Mouse (Mus musculus): ENCODE results near the gene Plcb2. TPM values are rescaled to one million over a fixed set of nuclear protein-coding genes. Genes with fewer than 3 reads are reported as not detected.

Gene Plcb2
- polyA plus RNA-seq, 1 experiment from 2014 or later = 0.32 TPM

GRCm38 (mm10) chr2:118730622-118730915 is 2.3 kb upstream of the Plcb2 start:
- DNase-seq (ENCODE audit: low spot score) (peak; percentile 56), ATAC-seq (ENCODE audit: low FRiP score) (no peak)
- H3K9ac ChIP-seq (ENCODE audit: low read depth, low read length) = no peak overlapping the region
- H3K4me1 ChIP-seq (replicated peaks; ENCODE audit: control insufficient read depth, insufficient read depth, low read length) = no peaks in the 10 kb centered on the region
- no peak overlapping the region for H3K4me2 ChIP-seq (replicated peaks; ENCODE audit: low read depth, low read length)
- no peaks in the 10 kb centered on the region for H3K36me3 ChIP-seq (ENCODE audit: control insufficient read depth, insufficient read depth, low read length)
- WGBS = 5% methylated on average over 3 of the region's 3 CpGs
- peaks cover 10% of the 10 kb centered on the region for H3K27me3 ChIP-seq (ENCODE audit: control insufficient read depth, insufficient read depth, low read length)
- H3K9me3 ChIP-seq (ENCODE audit: control insufficient read depth, low read length) = no peaks in the 10 kb centered on the region
- no peak overlapping the region for H3K4me3 ChIP-seq (ENCODE audit: low read depth, low read length)
- H3K27ac ChIP-seq (ENCODE audit: low read depth, low read length) = no peak overlapping the region

DNA sequence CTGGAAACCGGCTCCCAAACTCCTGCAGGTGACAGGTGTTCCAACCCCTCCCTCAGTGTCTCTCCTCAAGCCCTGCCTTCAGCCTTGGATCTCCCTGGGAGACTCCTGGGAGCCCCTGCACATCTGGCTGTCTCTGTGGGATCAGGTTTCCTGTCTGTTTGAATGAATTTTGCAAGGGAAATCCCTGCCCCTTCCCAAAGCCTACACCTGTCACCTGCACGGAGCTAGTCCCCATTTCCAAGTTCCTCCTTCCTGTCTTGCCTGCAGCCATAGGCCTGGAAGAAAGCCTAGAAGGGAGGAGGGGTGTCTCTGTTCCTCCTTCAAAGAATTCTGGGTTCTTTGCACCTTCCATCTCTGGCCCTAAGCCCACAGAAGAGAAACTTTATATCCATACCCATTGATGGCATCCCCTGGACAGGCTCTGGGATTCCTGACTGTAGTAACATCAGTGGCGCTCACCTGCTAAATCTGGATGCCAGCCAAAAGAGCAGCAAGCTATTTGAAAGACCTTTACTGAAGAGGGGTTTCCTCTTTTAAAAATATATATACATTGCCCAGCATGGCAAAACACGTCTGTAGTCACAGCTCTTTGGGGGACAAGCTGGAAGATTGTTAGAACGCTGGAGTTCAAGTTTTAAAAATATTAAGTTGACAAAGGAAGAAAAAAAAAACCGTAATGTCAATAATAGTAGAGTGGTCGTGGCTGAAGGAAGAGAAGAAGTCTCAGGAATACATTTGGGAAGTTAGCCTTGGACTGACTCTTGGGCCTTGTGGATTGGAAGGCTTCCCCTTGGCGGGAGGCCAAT is 1.8 kb upstream of the Plcb2 start:
- no peak overlapping the region for H3K4me3 ChIP-seq (ENCODE audit: low read depth, low read length)
- H3K27ac ChIP-seq (ENCODE audit: low read depth, low read length) = no peak overlapping the region
- H3K9me3 ChIP-seq (ENCODE audit: control insufficient read depth, low read length) = no peaks in the 10 kb centered on the region
- H3K36me3 ChIP-seq (ENCODE audit: control insufficient read depth, insufficient read depth, low read length) = no peaks in the 10 kb centered on the region
- no peak overlapping the region for H3K4me2 ChIP-seq (replicated peaks; ENCODE audit: low read depth, low read length)
- no peak overlapping the region for H3K9ac ChIP-seq (ENCODE audit: low read depth, low read length)
- H3K4me1 ChIP-seq (replicated peaks; ENCODE audit: control insufficient read depth, insufficient read depth, low read length) = no peaks in the 10 kb centered on the region
- H3K27me3 ChIP-seq (ENCODE audit: control insufficient read depth, insufficient read depth, low read length) = peaks cover 10% of the 10 kb centered on the region
- 30% methylated on average over 8 of the region's 8 CpGs for WGBS
- no peak for DNase-seq (ENCODE audit: low spot score)
- ATAC-seq (ENCODE audit: low FRiP score) = no peak

DNA sequence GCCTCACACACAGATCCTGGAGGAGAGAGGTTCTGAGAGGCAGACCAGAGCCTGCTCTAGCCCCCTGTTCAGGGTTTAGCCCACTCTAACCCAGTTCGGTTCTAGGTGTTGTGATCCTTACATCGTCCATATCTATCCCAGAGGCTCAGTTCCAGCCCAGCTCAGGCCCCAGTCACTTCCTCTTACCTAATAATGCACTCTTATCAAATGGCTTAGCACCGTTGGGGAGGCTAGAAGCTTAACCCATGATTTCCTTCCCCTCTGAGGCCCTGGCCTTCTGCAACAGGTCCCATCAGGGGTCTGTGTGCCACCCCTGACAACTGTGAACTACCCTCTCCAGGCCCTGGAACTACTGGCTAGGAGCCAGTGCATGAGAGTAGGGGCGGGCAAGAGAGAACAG is 956 bp upstream of the Plcb2 start:
- ATAC-seq (ENCODE audit: low FRiP score) (no peak), DNase-seq (ENCODE audit: low spot score) (no peak)
- Histone ChIP-seq H3K4me1 (replicated peaks; ENCODE audit: control insufficient read depth, insufficient read depth, low read length) (0 out of 2 replicates have a peak, but pooled peaks cover 2% of the 10 kb centered on the region), H3K27me3 (ENCODE audit: control insufficient read depth, insufficient read depth, low read length) (peaks cover 10% of the 10 kb centered on the region), H3K27ac (ENCODE audit: low read depth, low read length) (no peak overlapping the region), H3K4me2 (replicated peaks; ENCODE audit: low read depth, low read length) (no peak overlapping the region), H3K36me3 (ENCODE audit: control insufficient read depth, insufficient read depth, low read length) (no peaks in the 10 kb centered on the region), H3K9ac (ENCODE audit: low read depth, low read length) (no peak overlapping the region), H3K9me3 (ENCODE audit: control insufficient read depth, low read length) (no peaks in the 10 kb centered on the region), H3K4me3 (ENCODE audit: low read depth, low read length) (no peak overlapping the region)
- WGBS = 52% methylated on average over 4 of the region's 4 CpGs

DNA sequence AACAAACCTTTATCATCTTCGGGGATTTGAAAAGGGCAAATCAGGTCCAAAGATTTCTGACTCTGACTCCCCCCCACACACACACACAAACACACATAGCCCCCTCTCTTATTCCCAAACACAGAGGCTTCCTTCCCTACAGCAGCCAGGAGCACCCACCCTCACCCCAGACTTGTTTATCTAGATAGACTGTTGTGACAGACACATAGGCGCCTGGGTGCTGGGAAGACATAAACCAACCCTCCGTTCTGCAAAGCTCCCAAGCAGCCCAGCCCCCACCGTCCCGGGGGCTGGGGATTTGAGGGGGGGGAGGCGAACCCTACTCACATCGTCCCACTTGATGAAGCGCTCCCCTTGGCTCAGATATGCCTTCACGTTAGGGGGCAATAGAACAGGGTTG is 327 bp downstream of the Plcb2 start:
- DNase-seq (ENCODE audit: low spot score) (no peak), ATAC-seq (ENCODE audit: low FRiP score) (no peak)
- WGBS = 29% methylated on average over 9 of the region's 9 CpGs
- Histone ChIP-seq H3K36me3 (ENCODE audit: control insufficient read depth, insufficient read depth, low read length) (no peaks in the 10 kb centered on the region), H3K9me3 (ENCODE audit: control insufficient read depth, low read length) (no peaks in the 10 kb centered on the region), H3K9ac (ENCODE audit: low read depth, low read length) (no peak overlapping the region), H3K27ac (ENCODE audit: low read depth, low read length) (no peak overlapping the region), H3K27me3 (ENCODE audit: control insufficient read depth, insufficient read depth, low read length) (peaks cover 10% of the 10 kb centered on the region), H3K4me1 (replicated peaks; ENCODE audit: control insufficient read depth, insufficient read depth, low read length) (0 out of 2 replicates have a peak, but pooled peaks cover 2% of the 10 kb centered on the region), H3K4me3 (ENCODE audit: low read depth, low read length) (no peak overlapping the region), H3K4me2 (replicated peaks; ENCODE audit: low read depth, low read length) (no peak overlapping the region)

GRCm38 (mm10) chr2:118726873-118727272 is 1.4 kb downstream of the Plcb2 start:
- ATAC-seq (ENCODE audit: low FRiP score) = no peak
- Histone ChIP-seq H3K9me3 (ENCODE audit: control insufficient read depth, low read length) (no peaks in the 10 kb centered on the region), H3K4me3 (ENCODE audit: low read depth, low read length) (no peak overlapping the region), H3K36me3 (ENCODE audit: control insufficient read depth, insufficient read depth, low read length) (no peaks in the 10 kb centered on the region), H3K27ac (ENCODE audit: low read depth, low read length) (no peak overlapping the region), H3K4me2 (replicated peaks; ENCODE audit: low read depth, low read length) (no peak overlapping the region), H3K9ac (ENCODE audit: low read depth, low read length) (no peak overlapping the region), H3K27me3 (ENCODE audit: control insufficient read depth, insufficient read depth, low read length) (peaks cover 10% of the 10 kb centered on the region), H3K4me1 (replicated peaks; ENCODE audit: control insufficient read depth, insufficient read depth, low read length) (0 out of 2 replicates have a peak, but pooled peaks cover 2% of the 10 kb centered on the region)
- no peak for DNase-seq (ENCODE audit: low spot score)
- 77% methylated on average over 2 of the region's 2 CpGs for WGBS

- no peaks in the 10 kb centered on the region for H3K36me3 ChIP-seq (ENCODE audit: control insufficient read depth, insufficient read depth, low read length)
- H3K4me2 ChIP-seq (replicated peaks; ENCODE audit: low read depth, low read length) = no peak overlapping the region
- H3K27ac ChIP-seq (ENCODE audit: low read depth, low read length) = no peak overlapping the region
- WGBS = 87% methylated on average over 4 of the region's 4 CpGs
- H3K4me1 ChIP-seq (replicated peaks; ENCODE audit: control insufficient read depth, insufficient read depth, low read length) = 0 out of 2 replicates have a peak, but pooled peaks cover 2% of the 10 kb centered on the region
- no peak overlapping the region for H3K4me3 ChIP-seq (ENCODE audit: low read depth, low read length)
- peaks cover 9% of the 10 kb centered on the region for H3K27me3 ChIP-seq (ENCODE audit: control insufficient read depth, insufficient read depth, low read length)
- H3K9me3 ChIP-seq (ENCODE audit: control insufficient read depth, low read length) = no peaks in the 10 kb centered on the region
- ATAC-seq (ENCODE audit: low FRiP score) (no peak), DNase-seq (ENCODE audit: low spot score) (no peak)
- H3K9ac ChIP-seq (ENCODE audit: low read depth, low read length) = no peak overlapping the region
These were observed 2.7 kb downstream of the Plcb2 start for GRCm38 (mm10) chr2:118725511-118725910.

- H3K4me1 ChIP-seq (replicated peaks; ENCODE audit: control insufficient read depth, insufficient read depth, low read length) = 0 out of 2 replicates have a peak, but pooled peaks cover 2% of the 10 kb centered on the region
- WGBS = 81% methylated on average over 15 of the region's 15 CpGs
- no peak overlapping the region for H3K4me3 ChIP-seq (ENCODE audit: low read depth, low read length)
- no peaks in the 10 kb centered on the region for H3K36me3 ChIP-seq (ENCODE audit: control insufficient read depth, insufficient read depth, low read length)
- H3K9me3 ChIP-seq (ENCODE audit: control insufficient read depth, low read length) = no peaks in the 10 kb centered on the region
- H3K27me3 ChIP-seq (ENCODE audit: control insufficient read depth, insufficient read depth, low read length) = peaks cover 2% of the 10 kb centered on the region; the same call in 1 of the 2 replicates
- no peak overlapping the region for H3K9ac ChIP-seq (ENCODE audit: low read depth, low read length)
- DNase-seq (ENCODE audit: low spot score) (no peak), ATAC-seq (ENCODE audit: low FRiP score) (no peak)
- H3K27ac ChIP-seq (ENCODE audit: low read depth, low read length) = no peak overlapping the region
- no peak overlapping the region for H3K4me2 ChIP-seq (replicated peaks; ENCODE audit: low read depth, low read length)
These were observed 4.3 kb downstream of the Plcb2 start for GRCm38 (mm10) chr2:118723693-118724486.

- ATAC-seq (ENCODE audit: low FRiP score) (no peak), DNase-seq (ENCODE audit: low spot score) (no peak)
- 93% methylated on average over 5 of the region's 5 CpGs for WGBS
- no peaks in the 10 kb centered on the region for H3K36me3 ChIP-seq (ENCODE audit: control insufficient read depth, insufficient read depth, low read length)
- H3K27ac ChIP-seq (ENCODE audit: low read depth, low read length) = no peak overlapping the region
- no peak overlapping the region for H3K4me2 ChIP-seq (replicated peaks; ENCODE audit: low read depth, low read length)
- H3K9me3 ChIP-seq (ENCODE audit: control insufficient read depth, low read length) = no peaks in the 10 kb centered on the region
- H3K4me1 ChIP-seq (replicated peaks; ENCODE audit: control insufficient read depth, insufficient read depth, low read length) = no peaks in the 10 kb centered on the region
- peaks cover 12% of the 10 kb centered on the region for H3K27me3 ChIP-seq (ENCODE audit: control insufficient read depth, insufficient read depth, low read length)
- no peak overlapping the region for H3K9ac ChIP-seq (ENCODE audit: low read depth, low read length)
- no peak overlapping the region for H3K4me3 ChIP-seq (ENCODE audit: low read depth, low read length)
These were observed 11.6 kb downstream of the Plcb2 start for GRCm38 (mm10) chr2:118716677-118717076.

All from hindbrain, embryonic 11.5 days (tissue).